Mouse (Mus musculus) heart, postnatal 0 days (tissue): ENCODE results near the gene H2afv. TPM values are rescaled to one million over a fixed set of nuclear protein-coding genes. Genes with fewer than 3 reads are reported as not detected.

ENCODE experiments used
- ATAC-seq: fragments of 200-750 bp; cut with Nextera tagmentation; 2 replicates; pipeline ENCODE4 v1.8.0; 2017; ENCODE audit warnings: low read depth, moderate number of reproducible peaks, moderate library complexity; ENCODE audit not compliant: insufficient read depth
- DNase-seq: peaks from one replicate; pipeline ENCODE4 v3.0.0-alpha.2; 2016; ENCODE audit warnings: low spot score
- H3K27ac ChIP-seq: fragments of 300-500 bp; sonication (generic); 2 replicates; pipeline ENCODE4 v1.5.1; 2014; ENCODE audit warnings: low read depth, mild to moderate bottlenecking
- H3K27me3 ChIP-seq: fragments of 300-500 bp; sonication (generic); 2 replicates; pipeline ENCODE4 v1.6.1; 2014; ENCODE audit warnings: low read length, mixed read lengths; ENCODE audit not compliant: control insufficient read depth, insufficient read depth
- H3K36me3 ChIP-seq: fragments of 300-500 bp; sonication (generic); replicated peaks from 2 replicates; pipeline ENCODE4 v1.6.1; 2014; ENCODE audit warnings: low read length, mixed read lengths; ENCODE audit not compliant: control insufficient read depth, insufficient read depth
- H3K4me1 ChIP-seq: fragments of 300-500 bp; sonication (generic); 2 replicates; pipeline ENCODE4 v1.6.1; 2014; ENCODE audit warnings: antibody characterized with exemption; ENCODE audit not compliant: control insufficient read depth, insufficient read depth
- H3K4me2 ChIP-seq: fragments of 300-500 bp; sonication (generic); 2 replicates; pipeline ENCODE4 v1.6.1; 2014; ENCODE audit warnings: low read depth, mild to moderate bottlenecking, low read length, moderate library complexity
- H3K4me3 ChIP-seq: fragments of 300-500 bp; sonication (generic); 2 replicates; pipeline ENCODE4 v1.5.1; 2014; ENCODE audit warnings: low read depth, low read length
- H3K9ac ChIP-seq: fragments of 300-500 bp; sonication (generic); replicated peaks from 2 replicates; pipeline ENCODE4 v1.6.1; 2014; ENCODE audit warnings: low read depth, low read length, mixed read lengths
- H3K9me3 ChIP-seq: fragments of 300-500 bp; sonication (generic); replicated peaks from 2 replicates; pipeline ENCODE4 v1.6.1; 2016; ENCODE audit warnings: low read length; ENCODE audit not compliant: control insufficient read depth
- CTCF ChIP-seq: IDR thresholded peaks from 2 replicates; pipeline ENCODE4 v1.5.1; 2016; ENCODE audit warnings: antibody characterized with exemption, control low read depth, low read depth
- EP300 ChIP-seq: IDR thresholded peaks from 2 replicates; pipeline ENCODE4 v1.6.1; 2016; ENCODE audit warnings: antibody characterized with exemption, low read depth
- WGBS: fragments of 180-500 bp; shearing (Covaris S2); extraction: QIAGEN DNeasy Blood & Tissue Kit; methylation state at CpG from one replicate; pipeline ENCODE4 v1.1.7; 2014; 5-methylcytosine and 5-hydroxymethylcytosine counted together
- polyA plus RNA-seq: library from polyadenylated mRNA; unstranded; fragments of >200 nt; fragmentation: Nextera tagmentation; extraction: Ambion mirVana; gene quantifications from 2 replicates; pipeline ENCODE4 v1.2.1, GENCODE M21; 2015
- total RNA-seq: library from RNA; depleted of rRNA; stranded (reverse); fragments of >200 nt; gene quantifications from 2 replicates; pipeline ENCODE4 v1.2.3, GENCODE M21; 2014; ENCODE audit warnings: low replicate concordance

H2afv gene
- total and polyA plus RNA-seq, 2 experiments from 2014 or later = 106 to 213 TPM

- ATAC-seq = no peak
- Histone ChIP-seq H3K27me3 (no peaks in the 10 kb centered on the region), H3K4me3 (peak overlapping the region; percentile 77), H3K36me3 (peaks cover 28% of the 10 kb centered on the region), H3K9me3 (no peaks in the 10 kb centered on the region), H3K27ac (peak overlapping the region; percentile 30; the same call in 1 of the 2 replicates), H3K4me1 (peaks cover 10% of the 10 kb centered on the region), H3K9ac (peak overlapping the region; percentile 84), H3K4me2 (peak overlapping the region; percentile 75)
- no peak for DNase-seq
- TF ChIP-seq CTCF = no peak
- no peak for TF ChIP-seq EP300
Measured at GRCm38 (mm10) chr11:6417490-6417889, 26.8 kb downstream of the H2afv start.

GRCm38 (mm10) chr11:6417069-6417468 lies 27.2 kb downstream of the H2afv start:
- no peak for DNase-seq
- Histone ChIP-seq H3K9me3 (no peaks in the 10 kb centered on the region), H3K4me3 (peak overlapping the region; percentile 77), H3K27me3 (no peaks in the 10 kb centered on the region), H3K4me1 (peaks cover 10% of the 10 kb centered on the region), H3K27ac (peak overlapping the region; percentile 30; the same call in 1 of the 2 replicates), H3K36me3 (peaks cover 28% of the 10 kb centered on the region), H3K4me2 (peak overlapping the region; percentile 75), H3K9ac (peak overlapping the region; percentile 84)
- no peak for TF ChIP-seq EP300
- no peak for TF ChIP-seq CTCF
- no peak for ATAC-seq
- 28% methylated on average over 2 of the region's 2 CpGs for WGBS

- under 1% methylated on average over 30 of the region's 30 CpGs for WGBS
- TF ChIP-seq EP300 (no peak), CTCF (no peak)
- no peaks in the 10 kb centered on the region for H3K27me3 ChIP-seq
- peaks cover 28% of the 10 kb centered on the region for H3K36me3 ChIP-seq
- DNase-seq = peak; percentile 78
- H3K4me2 ChIP-seq = peak overlapping the region; percentile 75
- H3K4me3 ChIP-seq = peak overlapping the region; percentile 77
- H3K27ac ChIP-seq = peak overlapping the region; percentile 97
- H3K9me3 ChIP-seq = no peaks in the 10 kb centered on the region
- H3K4me1 ChIP-seq = peaks cover 10% of the 10 kb centered on the region
- peak; percentile 62 for ATAC-seq
- H3K9ac ChIP-seq = peak overlapping the region; percentile 84
Measured at GRCm38 (mm10) chr11:6416405-6417034, 27.7 kb downstream of the H2afv start.

GRCm38 (mm10) chr11:6415551-6416404 lies 28.5 kb downstream of the H2afv start:
- ATAC-seq (peak; percentile 94), DNase-seq (peak; percentile 91)
- peak overlapping the region; percentile 75 for H3K4me2 ChIP-seq
- peaks cover 10% of the 10 kb centered on the region for H3K4me1 ChIP-seq
- peak overlapping the region; percentile 97 for H3K27ac ChIP-seq
- WGBS = under 1% methylated on average over 90 of the region's 102 CpGs
- H3K9ac ChIP-seq = peak overlapping the region; percentile 84
- no peaks in the 10 kb centered on the region for H3K27me3 ChIP-seq
- TF ChIP-seq CTCF (no peak), EP300 (0 out of 2 replicates have a peak, but pooled peaks have one; percentile 21)
- H3K4me3 ChIP-seq = peak overlapping the region; percentile 77
- H3K36me3 ChIP-seq = peaks cover 24% of the 10 kb centered on the region
- no peaks in the 10 kb centered on the region for H3K9me3 ChIP-seq

GRCm38 (mm10) chr11:6414751-6415550 lies 29.3 kb downstream of the H2afv start, which contains the start of gene Ppia:
Ppia (plus strand) TSS chr11:6415443.
- 14% methylated on average over 21 of the region's 21 CpGs for WGBS
- Histone ChIP-seq H3K9me3 (no peaks in the 10 kb centered on the region), H3K27me3 (no peaks in the 10 kb centered on the region), H3K4me2 (peak within 1 kb of the TSS; percentile 75), H3K9ac (peak within 1 kb of the TSS; percentile 84), H3K4me1 (peaks cover 10% of the 10 kb centered on the region), H3K4me3 (peak within 1 kb of the TSS; percentile 77), H3K27ac (peak within 1 kb of the TSS; percentile 97), H3K36me3 (peaks cover 16% of the 10 kb centered on the region)
- ATAC-seq (peak; percentile 17), DNase-seq (no peak)
- TF ChIP-seq EP300 (no peak), CTCF (no peak)
